Mouse (Mus musculus) embryo, embryonic 9.5 days (tissue): ENCODE measurements around the gene Caps2.
"Not testable (repeated sequence)": the region's sequence is repeated elsewhere in the genome, so short reads cannot be mapped to it uniquely, and the experiment has no call there.

ENCODE experiments used
- DNase-seq: peaks from one replicate; pipeline ENCODE4 v3.0.0-alpha.2; 2017; ENCODE audit errors: extremely low spot score

Caps2 gene

DNA sequence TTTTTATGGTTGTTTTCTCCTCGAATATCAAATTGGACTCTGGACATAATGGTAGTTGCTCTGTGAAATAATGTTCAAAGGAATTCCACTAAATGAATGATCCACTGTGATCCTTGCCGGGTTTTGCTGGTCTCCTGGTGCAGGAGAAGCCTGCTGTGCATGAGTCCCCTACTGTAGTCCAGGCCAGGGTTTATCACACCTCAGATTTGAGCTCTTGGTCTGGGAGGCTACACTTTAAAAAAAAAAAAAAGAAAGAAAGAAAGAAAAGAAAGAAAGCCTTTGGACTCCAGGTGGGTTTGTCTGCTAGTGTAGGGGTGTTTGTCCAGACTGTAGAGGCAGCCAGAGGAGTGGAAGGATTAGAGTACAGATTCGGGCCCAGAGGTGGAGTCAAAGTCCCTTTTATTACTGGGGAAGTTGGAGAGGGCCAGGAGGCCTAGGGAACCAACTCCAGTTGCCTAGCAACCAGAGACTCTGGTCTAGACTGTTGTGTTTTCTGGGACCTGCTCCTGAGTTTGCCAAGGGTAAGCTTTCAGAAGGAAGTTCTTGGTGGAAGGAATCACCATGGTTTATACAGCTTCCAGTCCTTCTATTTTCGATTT lies at the start of gene Caps2:
TSS of gene Caps2 (plus strand) at position 454 of the 599 bp plus-strand sequence.
- DNase-seq: peak; percentile 75

GRCm38 (mm10) chr10:112125090-112125489 lies 38.3 kb upstream of the Caps2 start:
- DNase-seq: not testable (repeated sequence)

- DNase-seq: not testable (repeated sequence)
Observed at GRCm38 (mm10) chr10:112127682-112128230, 35.7 kb upstream of the Caps2 start.

DNA sequence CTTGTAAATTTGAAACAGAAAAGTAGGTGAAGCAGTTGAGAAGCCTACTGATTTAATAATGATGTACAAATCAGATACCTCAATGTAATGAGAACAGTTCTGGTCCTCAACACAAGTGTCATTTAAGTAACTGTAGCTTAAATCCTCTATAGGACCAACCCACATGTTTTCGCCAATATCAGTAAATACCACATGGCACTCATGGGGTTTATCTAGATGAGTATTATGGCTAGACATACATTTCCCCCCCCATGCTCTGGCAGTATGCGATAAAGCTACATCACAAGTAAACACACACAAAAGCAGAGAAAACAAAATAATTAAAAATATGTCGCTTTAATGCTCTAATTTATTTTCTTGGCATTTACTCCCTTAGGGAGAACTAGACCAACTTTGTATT lies 31.2 kb upstream of the Caps2 start:
- no peak for DNase-seq

DNA sequence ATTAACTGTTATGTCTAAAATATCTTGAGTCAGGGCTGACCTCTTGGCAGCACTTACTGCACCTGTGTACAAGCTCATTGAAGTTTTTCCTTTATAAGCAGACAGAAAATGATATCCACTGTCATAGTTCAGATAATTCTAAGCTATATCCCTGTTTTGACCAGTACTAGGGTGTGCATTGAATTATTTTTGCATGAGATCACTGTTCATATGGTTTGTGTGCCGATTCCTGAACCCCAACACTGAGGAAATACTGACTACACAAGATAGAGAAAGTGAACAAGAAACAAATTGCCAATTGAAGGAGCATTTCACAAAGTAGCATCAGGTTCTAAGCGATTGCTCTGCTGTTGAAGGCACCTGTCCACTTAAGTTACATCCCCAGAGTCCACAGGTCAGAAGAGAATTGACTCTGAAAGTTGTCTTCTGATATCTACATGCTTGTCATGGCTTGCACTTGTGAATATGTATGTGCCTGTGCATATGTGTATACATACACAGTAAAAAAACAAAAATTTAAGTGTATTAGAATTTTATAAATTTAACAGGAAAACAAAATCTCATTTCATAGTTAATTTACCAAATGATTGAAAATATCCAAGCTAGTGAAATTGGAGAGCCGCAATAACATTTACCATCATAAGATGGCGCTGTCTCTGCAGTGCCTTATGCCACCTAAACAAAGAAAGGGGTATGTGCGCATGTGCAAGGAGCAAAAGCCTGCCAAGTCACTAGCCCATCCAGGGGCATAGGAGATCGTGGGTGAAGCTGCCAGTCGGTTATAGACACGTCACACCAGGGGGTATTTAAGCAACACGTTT lies 25.2 kb upstream of the Caps2 start:
- peak; percentile 77 for DNase-seq

GRCm38 (mm10) chr10:112138871-112139430 lies 24.5 kb upstream of the Caps2 start:
- DNase-seq: no peak

- DNase-seq: no peak
Observed at GRCm38 (mm10) chr10:112139834-112140233, 23.6 kb upstream of the Caps2 start.

- DNase-seq: peak; percentile 81
Observed at GRCm38 (mm10) chr10:112159882-112160560, 3.4 kb upstream of the Caps2 start, which contains the start of gene Glipr1l3. TSS of gene Glipr1l3 (minus strand) at chr10:112160327.

- not testable (repeated sequence) for DNase-seq
Observed at GRCm38 (mm10) chr10:112177027-112177426, 13.6 kb downstream of the Caps2 start.

DNA sequence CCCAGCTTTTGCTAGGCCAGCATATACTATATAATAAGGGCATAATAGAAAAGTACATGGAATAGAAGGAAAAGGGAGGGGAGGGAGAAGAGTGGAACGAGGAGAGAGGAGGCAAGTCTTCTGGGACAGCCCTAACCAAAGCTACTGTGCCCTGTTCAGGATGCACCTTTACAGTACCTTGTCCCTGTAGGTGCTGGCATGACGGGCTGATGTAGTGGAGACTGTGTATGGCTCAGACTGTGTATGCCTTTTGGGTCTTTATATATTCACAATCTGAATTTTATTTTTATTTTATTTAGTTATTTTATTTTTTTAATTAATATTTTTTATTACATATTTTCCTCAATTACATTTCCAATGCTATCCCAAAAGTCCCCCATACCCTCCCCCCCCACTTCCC lies 30.5 kb downstream of the Caps2 start:
- DNase-seq: not testable (repeated sequence)

GRCm38 (mm10) chr10:112203463-112203862 lies 40.0 kb downstream of the Caps2 start:
- no peak for DNase-seq

GRCm38 (mm10) chr10:112227073-112227472 lies 63.7 kb downstream of the Caps2 start:
- no peak for DNase-seq

- DNase-seq: not testable (repeated sequence)
Observed at GRCm38 (mm10) chr10:112229091-112229843, 65.8 kb downstream of the Caps2 start.

DNA sequence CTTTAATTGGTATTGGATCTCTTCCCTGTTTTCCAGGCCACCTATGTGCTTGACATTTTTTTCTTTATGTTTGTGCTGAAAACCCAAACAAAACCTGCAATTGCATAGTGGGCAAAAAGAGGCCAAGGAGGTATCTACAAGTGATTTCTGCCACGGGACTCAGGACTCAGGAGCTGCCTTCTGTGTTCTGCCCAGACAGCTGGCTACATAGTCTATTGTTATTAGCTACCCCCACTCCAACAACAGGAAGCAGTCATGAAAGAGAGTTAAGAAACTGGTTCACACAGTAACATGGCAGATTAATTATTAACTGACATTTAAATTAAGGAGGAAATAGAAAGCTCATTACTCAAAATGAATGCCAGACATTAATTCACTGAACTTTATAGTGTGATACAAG lies 69.3 kb downstream of the Caps2 start:
- DNase-seq: not testable (repeated sequence)

DNA sequence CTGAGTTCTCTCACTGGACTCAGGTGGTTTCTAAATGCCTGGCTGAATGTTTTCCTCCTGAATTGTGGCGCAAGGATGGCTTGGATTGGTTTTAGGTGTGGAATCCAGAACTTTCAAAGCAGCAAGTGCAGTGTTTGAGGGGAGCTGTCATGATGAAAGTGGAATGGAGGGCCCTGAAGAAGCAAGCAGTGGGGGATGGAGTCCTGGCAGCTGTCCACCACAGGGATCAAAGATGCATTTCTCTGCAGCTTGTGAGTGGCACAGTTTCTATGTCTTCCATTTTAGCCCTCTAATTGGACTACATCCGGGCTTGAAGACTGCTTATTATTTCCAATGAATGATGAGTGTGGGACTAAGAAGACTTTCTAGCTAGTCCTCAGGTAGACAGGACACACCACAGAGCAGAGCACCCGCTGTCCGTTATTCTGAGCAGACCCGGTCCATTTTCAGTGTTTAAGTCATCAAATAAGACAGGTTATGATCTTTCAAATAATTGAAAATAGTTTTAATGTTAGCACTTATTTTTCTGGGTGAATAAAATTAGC lies 72.0 kb downstream of the Caps2 start:
- not testable (repeated sequence) for DNase-seq

GRCm38 (mm10) chr10:112248273-112248672 lies 84.9 kb downstream of the Caps2 start:
- DNase-seq: no peak

GRCm38 (mm10) chr10:112263467-112263866 lies 100.0 kb downstream of the Caps2 start:
- no peak for DNase-seq
